In the genomic region with DNA sequence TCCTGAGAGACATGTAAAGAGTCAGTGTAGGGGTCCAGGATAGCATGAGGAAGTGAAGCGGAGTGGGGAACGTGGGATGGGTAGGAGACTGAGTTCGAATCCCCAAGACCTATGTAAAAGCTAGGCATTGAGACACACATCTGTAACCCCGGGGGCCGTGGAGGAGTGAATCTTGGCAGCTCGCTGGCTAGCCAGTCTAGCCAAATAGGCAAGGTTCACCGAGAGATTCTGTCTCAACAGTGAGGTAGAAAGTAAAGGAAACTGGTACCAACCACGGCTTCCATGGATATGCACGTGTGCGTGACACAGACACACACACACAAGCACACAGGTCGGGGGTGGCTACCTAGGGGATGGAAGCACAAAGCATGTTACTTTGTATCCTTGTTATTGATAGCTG, we compare ENCODE assay signal across 34 mouse cellular contexts. TPM values are rescaled to one million over a fixed set of nuclear protein-coding genes. Genes with fewer than 3 reads are reported as not detected.
DNase-seq lines count a peak whose midpoint lies in the region; ATAC-seq and TF ChIP-seq lines count a peak whose summit lies in the region.
"Had no signal": no experiment of that assay in that cellular context is flagged by ENCODE, and none has a peak within 500 bp of the region (broad histone marks: within the 10 kb centered on the region; RNA-seq: fewer than 3 reads in every experiment).

No protein-coding gene starts in this region.

- 81% methylated on average over 11 of the region's 11 CpGs for WGBS in liver, adult 2 months
- 76% methylated on average over 11 of the region's 11 CpGs for WGBS in liver, postnatal 0 days (ENCODE audit: insufficient replicate concordance)
- 86% methylated on average over 11 of the region's 11 CpGs for WGBS in embryonic facial prominence, embryonic 10.5 days

- intact Hi-C loops in gastrocnemius, adult 2 months (cut with DNase I) = no loop called here

- TF ChIP-seq EP300 in liver, postnatal 0 days (IDR thresholded peaks at IDR 0.05; ENCODE audit: low read depth) = no peak

- ATAC-seq in liver, postnatal 0 days = no peak
- ATAC-seq: forebrain, embryonic 15.5 days; hindbrain, embryonic 16.5 days; intestine, embryonic 15.5 days had no signal

- H3K27ac ChIP-seq in gastrocnemius, adult 2 months = no peak overlapping the region
- H3K27ac ChIP-seq in liver, adult 2 months (replicated peaks; ENCODE audit: insufficient read depth, low read depth, low read length) = no peak overlapping the region
- no peak overlapping the region for H3K27ac ChIP-seq in liver, postnatal 0 days (ENCODE audit: low read depth)
- peak overlapping the region; percentile 24; the same call in 1 of the 2 replicates for H3K27ac ChIP-seq in embryonic facial prominence, embryonic 10.5 days (replicated peaks)
- H3K27ac ChIP-seq: embryonic facial prominence, embryonic 15.5 days; forebrain, embryonic 15.5 days; heart, embryonic 13.5 days; hindbrain, embryonic 13.5 days; intestine, embryonic 15.5 days had no signal

- no peak overlapping the region for H3K4me2 ChIP-seq in liver, postnatal 0 days (ENCODE audit: low read depth, low read length)
- H3K4me2 ChIP-seq: embryonic facial prominence, embryonic 15.5 days; forebrain, embryonic 15.5 days; heart, embryonic 13.5 days; hindbrain, embryonic 13.5 days; intestine, embryonic 15.5 days had no signal

- no peaks in the 10 kb centered on the region for H3K27me3 ChIP-seq in liver, adult 2 months (ENCODE audit: control insufficient read depth, insufficient read depth, low read length)
- no peaks in the 10 kb centered on the region for H3K27me3 ChIP-seq in liver, postnatal 0 days (ENCODE audit: insufficient read depth, low read length)
- peaks cover 31% of the 10 kb centered on the region for H3K27me3 ChIP-seq in embryonic facial prominence, embryonic 10.5 days (replicated peaks; ENCODE audit: low read depth, poor library complexity, severe bottlenecking)
- H3K27me3 ChIP-seq: embryonic facial prominence, embryonic 15.5 days; forebrain, embryonic 15.5 days; intestine, embryonic 15.5 days had no signal

- H3K9me3 ChIP-seq in liver, postnatal 0 days (ENCODE audit: low read length) = no peaks in the 10 kb centered on the region
- H3K9me3 ChIP-seq in embryonic facial prominence, embryonic 10.5 days = no peaks in the 10 kb centered on the region
- H3K9me3 ChIP-seq: embryonic facial prominence, embryonic 15.5 days; forebrain, embryonic 15.5 days; heart, embryonic 10.5 days; heart, embryonic 13.5 days; hindbrain, embryonic 13.5 days; intestine, embryonic 15.5 days had no signal

- no peak for TF ChIP-seq CTCF in gastrocnemius, adult 2 months (IDR thresholded peaks at IDR 0.05)
- no peak for TF ChIP-seq CTCF in liver, adult 2 months (IDR thresholded peaks at IDR 0.05; ENCODE audit: low read depth, low read length)
- TF ChIP-seq CTCF in liver, postnatal 0 days (IDR thresholded peaks at IDR 0.05; ENCODE audit: low read depth) = no peak

- DNase-seq in gastrocnemius, adult 2 months = peak; percentile 16
- DNase-seq in gastrocnemius, postnatal 25 days = no peak
- DNase-seq in liver, adult 2 months (ENCODE audit: extremely low read depth, low read depth, low spot score) = peak; percentile 26
- DNase-seq in liver, postnatal 0 days = no peak
- no peak for DNase-seq in embryonic facial prominence, embryonic 10.5 days (ENCODE audit: low spot score)
- no peak for DNase-seq in urinary bladder, adult 2 months (ENCODE audit: low spot score)
- no peak for DNase-seq in spleen, postnatal 36 days (ENCODE audit: low spot score in 2 of 2)
- DNase-seq: adrenal gland, postnatal 14 days; B cell, adult 2 months; cerebellum, adult 11-12 months; cerebellum, adult 8-10 months; cerebellum, postnatal 10 days; cerebellum, postnatal 36 days; embryo, embryonic 11 days; gastrocnemius, postnatal 10 days; heart, postnatal 14 days; heart, postnatal 4 days; kidney, adult 11 months had no signal

- no peaks in the 10 kb centered on the region for H3K79me2 ChIP-seq in liver, adult 2 months (ENCODE audit: control insufficient read depth, insufficient read depth, low read length)

- no peaks in the 10 kb centered on the region for H3K36me3 ChIP-seq in liver, adult 2 months (ENCODE audit: control insufficient read depth, insufficient read depth, low read length)
- H3K36me3 ChIP-seq in liver, postnatal 0 days (replicated peaks; ENCODE audit: insufficient read depth, low read length) = no peaks in the 10 kb centered on the region
- H3K36me3 ChIP-seq in embryonic facial prominence, embryonic 10.5 days (replicated peaks) = no peaks in the 10 kb centered on the region
- H3K36me3 ChIP-seq: embryonic facial prominence, embryonic 15.5 days; forebrain, embryonic 15.5 days; heart, embryonic 10.5 days; heart, embryonic 13.5 days; hindbrain, embryonic 13.5 days; intestine, embryonic 15.5 days had no signal

- no peaks in the 10 kb centered on the region for H3K4me1 ChIP-seq in liver, adult 2 months (ENCODE audit: control insufficient read depth, insufficient read depth, low read length)
- H3K4me1 ChIP-seq in liver, postnatal 0 days (ENCODE audit: insufficient read depth) = no peaks in the 10 kb centered on the region
- H3K4me1 ChIP-seq in embryonic facial prominence, embryonic 10.5 days = peaks cover 30% of the 10 kb centered on the region

- TF ChIP-seq POLR2A in liver, adult 2 months (IDR thresholded peaks at IDR 0.05; ENCODE audit: extremely low read depth, insufficient read depth, low read length) = no peak

- no peak overlapping the region for H3K4me3 ChIP-seq in gastrocnemius, adult 2 months
- H3K4me3 ChIP-seq in liver, adult 2 months (ENCODE audit: insufficient read depth, low read depth, low read length) = no peak overlapping the region
- no peak overlapping the region for H3K4me3 ChIP-seq in liver, postnatal 0 days (ENCODE audit: low read depth, low read length)
- H3K4me3 ChIP-seq in embryonic facial prominence, embryonic 10.5 days = no peak overlapping the region
- H3K4me3 ChIP-seq: embryonic facial prominence, embryonic 15.5 days; forebrain, embryonic 15.5 days; heart, embryonic 10.5 days; heart, embryonic 13.5 days; hindbrain, embryonic 13.5 days; intestine, embryonic 15.5 days had no signal

- no peak overlapping the region for H3K9ac ChIP-seq in liver, adult 2 months (ENCODE audit: low read depth, low read length)
- no peak overlapping the region for H3K9ac ChIP-seq in liver, postnatal 0 days (replicated peaks)
- H3K9ac ChIP-seq: embryonic facial prominence, embryonic 15.5 days; forebrain, embryonic 15.5 days; heart, embryonic 13.5 days; hindbrain, embryonic 13.5 days; intestine, embryonic 15.5 days had no signal

RNA-seq across cellular contexts. Expression of gene Pla2g2e, which starts 2.1 kb away (rescaled TPM):
- not detected for total RNA-seq in gastrocnemius, adult 2 months (2021)
- total RNA-seq in gastrocnemius, postnatal 25 days (2021) = under 1 TPM in 1 of 2 experiments, not detected in 1; 0.32 TPM
- not detected in 2 replicates for total RNA-seq in liver, adult 2 months (2014; rRNA removed)
- not detected in 2 replicates for polyA plus RNA-seq in liver, adult 2 months (2012; rRNA removed)
- not detected in 2 replicates for polyA plus RNA-seq in liver, postnatal 0 days (2015; fragmentation: Nextera tagmentation; extraction: Ambion mirVana)
- not detected in 2 replicates for polyA plus RNA-seq in embryonic facial prominence, embryonic 10.5 days (2016; fragmentation: Nextera tagmentation; extraction: Ambion mirVana)
- 1.4 and 1.5 TPM in 2 replicates for polyA plus RNA-seq in urinary bladder, adult 2 months (2012; rRNA removed)
- total RNA-seq: gastrocnemius, postnatal 10 days; gastrocnemius, postnatal 4 days; MEL had no signal
- polyA plus RNA-seq: cortical plate, adult 2 months; embryonic facial prominence, embryonic 11.5 days; forebrain, embryonic 11.5 days; forebrain, embryonic 15.5 days; heart, embryonic 10.5 days; heart, embryonic 13.5 days; hindbrain, embryonic 13.5 days; hindbrain, embryonic 16.5 days; intestine, embryonic 15.5 days had no signal

RNA-seq across cellular contexts. Expression of gene Gm13030, which starts 6.0 kb away (rescaled TPM):
- not detected for total RNA-seq in gastrocnemius, adult 2 months (2021)
- not detected for total RNA-seq in gastrocnemius, postnatal 25 days (2021)
- not detected in 2 replicates for total RNA-seq in liver, adult 2 months (2014; rRNA removed)
- polyA plus RNA-seq in liver, adult 2 months (2012; rRNA removed) = not detected in 2 replicates
- not detected in 2 replicates for polyA plus RNA-seq in liver, postnatal 0 days (2015; fragmentation: Nextera tagmentation; extraction: Ambion mirVana)
- polyA plus RNA-seq in embryonic facial prominence, embryonic 10.5 days (2016; fragmentation: Nextera tagmentation; extraction: Ambion mirVana) = not detected in 2 replicates
- polyA plus RNA-seq in urinary bladder, adult 2 months (2012; rRNA removed) = not detected in 2 replicates
- total RNA-seq: adrenal gland, postnatal 14 days; adrenal gland, postnatal 4 days; CH12.LX; gastrocnemius, postnatal 10 days; gastrocnemius, postnatal 4 days; heart, adult 18-20 months; heart, postnatal 14 days; heart, postnatal 4 days; MEL had no signal
- polyA plus RNA-seq: cortical plate, adult 2 months; embryonic facial prominence, embryonic 11.5 days; embryonic facial prominence, embryonic 15.5 days; forebrain, embryonic 11.5 days; forebrain, embryonic 15.5 days; heart, embryonic 10.5 days; heart, embryonic 13.5 days; heart, embryonic 16.5 days; hindbrain, embryonic 13.5 days; hindbrain, embryonic 16.5 days; intestine, embryonic 15.5 days had no signal

RNA-seq across cellular contexts. Expression of gene Pla2g5, which starts 16.5 kb away (rescaled TPM):
- total RNA-seq in gastrocnemius, adult 2 months (2021) = 1 to 10 TPM in 1 of 2 experiments, under 1 TPM in 1; 0.92 to 2.1 TPM
- total RNA-seq in gastrocnemius, postnatal 25 days (2021) = under 1 TPM; 0.75 to 0.79 TPM
- total RNA-seq in liver, adult 2 months (2014; rRNA removed) = 0.13 TPM in 1 of 2 replicates, not detected in the other
- polyA plus RNA-seq in liver, adult 2 months (2012; rRNA removed) = not detected in 2 replicates
- polyA plus RNA-seq in liver, postnatal 0 days (2015; fragmentation: Nextera tagmentation; extraction: Ambion mirVana) = not detected in 2 replicates
- polyA plus RNA-seq in embryonic facial prominence, embryonic 10.5 days (2016; fragmentation: Nextera tagmentation; extraction: Ambion mirVana) = 0.34 and 0.60 TPM in 2 replicates
- polyA plus RNA-seq in urinary bladder, adult 2 months (2012; rRNA removed) = 0.46 and 0.73 TPM in 2 replicates
- total RNA-seq: MEL had no signal

RNA-seq across cellular contexts. Expression of gene Otud3, which starts 33.9 kb away (rescaled TPM):
- total RNA-seq in gastrocnemius, adult 2 months (2021) = 10 to 100 TPM; 15.7 to 17.2 TPM
- 10 to 100 TPM; 11.4 to 13.8 TPM for total RNA-seq in gastrocnemius, postnatal 25 days (2021)
- 4.1 and 5.6 TPM in 2 replicates for total RNA-seq in liver, adult 2 months (2014; rRNA removed)
- polyA plus RNA-seq in liver, adult 2 months (2012; rRNA removed) = 4.1 and 5.1 TPM in 2 replicates
- polyA plus RNA-seq in liver, postnatal 0 days (2015; fragmentation: Nextera tagmentation; extraction: Ambion mirVana) = 1.2 and 1.5 TPM in 2 replicates
- 3.8 and 4.9 TPM in 2 replicates for polyA plus RNA-seq in embryonic facial prominence, embryonic 10.5 days (2016; fragmentation: Nextera tagmentation; extraction: Ambion mirVana)
- polyA plus RNA-seq in urinary bladder, adult 2 months (2012; rRNA removed) = 5.0 and 7.0 TPM in 2 replicates

Comparison
In these comparisons a context has a peak if more than half of its experiments do, and no peak if none do; other contexts are left out.
1. DNase-seq: peak in gastrocnemius, adult 2 months (single experiment) and liver, adult 2 months (single experiment); none in gastrocnemius, postnatal 25 days (single experiment), liver, postnatal 0 days (single experiment), embryonic facial prominence, embryonic 10.5 days (single experiment), urinary bladder, adult 2 months (single experiment) and spleen, postnatal 36 days (0 of 2).